Mouse (Mus musculus) heart, adult 11 months (tissue): ENCODE results near the gene Gm29289.
"Not testable (repeated sequence)": the region's sequence is repeated elsewhere in the genome, so short reads cannot be mapped to it uniquely, and the experiment has no call there.

Experiments
- DNase-seq: peaks from one replicate; pipeline ENCODE4 v3.0.0; 2022

The Gm29289 gene

DNA sequence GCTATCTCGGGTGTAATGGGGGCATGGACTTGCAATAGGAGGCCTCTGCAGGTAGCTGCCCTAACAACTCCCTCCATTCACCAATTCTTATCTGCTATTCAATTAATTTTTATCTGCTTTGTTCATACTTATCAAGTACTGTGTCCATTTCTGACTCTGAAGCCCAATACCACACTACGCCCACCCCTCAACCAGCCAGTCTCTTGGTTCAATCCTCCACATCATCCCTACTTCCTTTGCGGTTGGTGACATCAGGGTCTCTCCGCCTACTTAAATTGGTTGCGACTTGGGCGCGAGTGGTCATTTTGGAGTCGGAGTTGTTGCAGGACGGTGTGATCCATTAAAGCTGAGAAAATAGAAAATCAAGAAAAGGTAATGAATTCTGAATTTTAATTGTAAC lies at the start of gene Gm29289:
Gene Gm29289 (plus strand): TSS at position 301 of the 400 bp plus-strand sequence.
- not testable (repeated sequence) for DNase-seq

DNA sequence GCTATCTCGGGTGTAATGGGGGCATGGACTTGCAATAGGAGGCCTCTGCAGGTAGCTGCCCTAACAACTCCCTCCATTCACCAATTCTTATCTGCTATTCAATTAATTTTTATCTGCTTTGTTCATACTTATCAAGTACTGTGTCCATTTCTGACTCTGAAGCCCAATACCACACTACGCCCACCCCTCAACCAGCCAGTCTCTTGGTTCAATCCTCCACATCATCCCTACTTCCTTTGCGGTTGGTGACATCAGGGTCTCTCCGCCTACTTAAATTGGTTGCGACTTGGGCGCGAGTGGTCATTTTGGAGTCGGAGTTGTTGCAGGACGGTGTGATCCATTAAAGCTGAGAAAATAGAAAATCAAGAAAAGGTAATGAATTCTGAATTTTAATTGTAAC lies 31.7 kb upstream of the Gm29289 start, which contains the start of gene Gm10352:
Gene Gm10352 (plus strand): TSS at position 301 of the 400 bp plus-strand sequence.
- not testable (repeated sequence) for DNase-seq
